Mouse (Mus musculus) erythroblast, embryonic 14.5 days (primary cell): ENCODE results near the gene Gad2.

ENCODE experiments used
- GATA1 ChIP-seq: IDR thresholded peaks from 2 replicates; pipeline ENCODE4 v1.6.1; 2012; ENCODE audit warnings: low read length, inconsistent platforms, mixed read lengths
- TAL1 ChIP-seq: IDR thresholded peaks from 3 replicates; pipeline ENCODE4 v1.6.1; 2012; ENCODE audit warnings: low read length, inconsistent platforms, mixed read lengths

DNA sequence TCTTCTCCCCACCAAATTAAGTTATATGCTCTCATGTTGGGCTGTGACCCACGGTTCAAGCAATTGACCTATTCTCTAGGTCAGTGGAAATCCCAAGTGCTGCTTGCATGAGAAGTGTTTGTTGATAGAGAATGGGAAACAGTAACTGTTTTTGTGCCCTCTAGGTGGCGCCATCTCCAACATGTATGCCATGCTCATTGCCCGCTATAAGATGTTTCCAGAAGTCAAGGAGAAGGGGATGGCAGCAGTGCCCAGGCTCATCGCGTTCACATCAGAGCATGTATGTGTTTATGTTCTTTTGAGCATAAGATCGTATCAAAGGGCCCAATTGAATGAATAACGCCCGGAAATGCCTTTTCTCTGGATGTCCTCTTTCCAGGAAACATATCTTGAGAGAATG lies 12.8 kb downstream of the Gad2 start:
- no peak for TF ChIP-seq GATA1
- TF ChIP-seq TAL1 = no peak
